Mouse (Mus musculus): ENCODE measurements around the gene Ttll12.

GRCm38 (mm10) chr15:83555161-83555974 lies 39.6 kb downstream of the Ttll12 start:
- no peak for TF ChIP-seq CTCF (IDR thresholded peaks at IDR 0.05; ENCODE audit: insufficient read depth, low read depth, low read length)
- peak; percentile 83 for TF ChIP-seq POLR2A (IDR thresholded peaks at IDR 0.05; ENCODE audit: insufficient read depth, low read depth, low read length)

All from olfactory bulb, adult 2 months (tissue).